Mouse (Mus musculus) v-Abl transformed pro-B cells (cell line): ENCODE results near the gene Ing4.

Experiments
- in situ Hi-C, 2 experiments: fragments of 400-800 bp; cut with MboI; formaldehyde crosslinking; loops; one replicate each; pipeline ENCODE4 v1.15.1; 2025; ENCODE audit not compliant: unreplicated experiment in 2 of 2

The Ing4 gene

GRCm38 (mm10) chr6:125039533-125040153 lies at the start of gene Ing4:
TSS of gene Ing4 (plus strand) at chr6:125039760.
- in situ Hi-C loops: loop anchor here (5.0 to 25.0 kb wide), 8 partner anchors 32 to 565 kb away; partner anchors contain the start of genes Emg1 (in 2 of the 2), Phb2 (in 2 of the 2), Lag3 (in 1 of the 2) and Ptms (in 1 of the 2)

GRCm38 (mm10) chr6:124992241-124992640 lies 47.3 kb upstream of the Ing4 start:
- in situ Hi-C loops: no loop called here

- in situ Hi-C loops: no loop called here
Observed at GRCm38 (mm10) chr6:124993365-124993764, 46.2 kb upstream of the Ing4 start.

GRCm38 (mm10) chr6:124993876-124994275 lies 45.7 kb upstream of the Ing4 start:
- in situ Hi-C loops: no loop called here

GRCm38 (mm10) chr6:124995246-124995645 lies 44.3 kb upstream of the Ing4 start:
- in situ Hi-C loops: no loop called here

GRCm38 (mm10) chr6:124995831-124996403 lies 43.6 kb upstream of the Ing4 start:
- in situ Hi-C loops: no loop called here

GRCm38 (mm10) chr6:124996551-124997501 lies 42.7 kb upstream of the Ing4 start, which contains the start of gene Pianp:
TSS of gene Pianp (plus strand) at chr6:124996694.
- in situ Hi-C loops: no loop called here

GRCm38 (mm10) chr6:124998066-124998465 lies 41.5 kb upstream of the Ing4 start:
- in situ Hi-C loops: no loop called here

- in situ Hi-C loops: no loop called here
Observed at GRCm38 (mm10) chr6:124999091-124999490, 40.5 kb upstream of the Ing4 start.

- in situ Hi-C loops: no loop called here
Observed at GRCm38 (mm10) chr6:124999546-124999945, 40.0 kb upstream of the Ing4 start.

GRCm38 (mm10) chr6:125003706-125004105 lies 35.9 kb upstream of the Ing4 start:
- in situ Hi-C loops: no loop called here

GRCm38 (mm10) chr6:125005086-125005485 lies 34.5 kb upstream of the Ing4 start:
- in situ Hi-C loops: loop anchor here in 1 of 2 experiments (5.0 kb wide), 1 partner anchor 37 kb away; no protein-coding TSS in a partner anchor

- in situ Hi-C loops: loop anchor here in 1 of 2 experiments (5.0 kb wide), 1 partner anchor 34 kb away; no protein-coding TSS in a partner anchor
Observed at GRCm38 (mm10) chr6:125008060-125008459, 31.5 kb upstream of the Ing4 start.

GRCm38 (mm10) chr6:125008586-125009128 lies 30.9 kb upstream of the Ing4 start:
- in situ Hi-C loops: loop anchor here in 1 of 2 experiments (5.0 kb wide), 1 partner anchor 34 kb away; no protein-coding TSS in a partner anchor

GRCm38 (mm10) chr6:125009129-125009180 lies 30.6 kb upstream of the Ing4 start, which contains the start of gene Zfp384:
TSS of gene Zfp384 (plus strand) at chr6:125009145.
- in situ Hi-C loops: loop anchor here in 1 of 2 experiments (5.0 kb wide), 1 partner anchor 33 kb away; no protein-coding TSS in a partner anchor

- in situ Hi-C loops: loop anchor here in 1 of 2 experiments (5.0 kb wide), 1 partner anchor 33 kb away; no protein-coding TSS in a partner anchor
Observed at GRCm38 (mm10) chr6:125009181-125010073, 30.1 kb upstream of the Ing4 start.

- in situ Hi-C loops: no loop called here
Observed at GRCm38 (mm10) chr6:125017682-125018081, 21.9 kb upstream of the Ing4 start.

- in situ Hi-C loops: loop anchor here (10.0 to 25.0 kb wide), 3 partner anchors 118 to 316 kb away; partner anchors contain the start of genes Emg1 (in 1 of the 2), Lag3 (in 1 of the 2), Phb2 (in 1 of the 2) and Ptms (in 1 of the 2)
Observed at GRCm38 (mm10) chr6:125030532-125030931, 9.0 kb upstream of the Ing4 start.

- in situ Hi-C loops: loop anchor here (10.0 to 25.0 kb wide), 3 partner anchors 119 to 317 kb away; partner anchors contain the start of genes Emg1 (in 1 of the 2), Lag3 (in 1 of the 2), Phb2 (in 1 of the 2) and Ptms (in 1 of the 2)
Observed at GRCm38 (mm10) chr6:125031604-125032003, 8.0 kb upstream of the Ing4 start.
